Mouse (Mus musculus) cortical plate, adult 2 months (tissue): ENCODE measurements around the gene Sphk2. TPM values are rescaled to one million over a fixed set of nuclear protein-coding genes. Genes with fewer than 3 reads are reported as not detected.

Experiments used
- H3K27ac ChIP-seq: fragments of 200-500 bp; 2 replicates; pipeline ENCODE4 v1.5.1; 2012; ENCODE audit warnings: low read length, control low read depth, inconsistent platforms; ENCODE audit not compliant: insufficient read depth
- H3K4me1 ChIP-seq: fragments of 200-500 bp; 2 replicates; pipeline ENCODE4 v1.6.1; 2011; ENCODE audit warnings: low read length; ENCODE audit not compliant: control insufficient read depth, insufficient read depth
- H3K4me3 ChIP-seq: fragments of 200-500 bp; 2 replicates; pipeline ENCODE4 v1.5.1; 2011; ENCODE audit warnings: mild to moderate bottlenecking, low read length, control low read depth; ENCODE audit not compliant: insufficient read depth
- CTCF ChIP-seq: fragments of 200-500 bp; IDR thresholded peaks from 2 replicates; pipeline ENCODE4 v1.5.1; 2011; ENCODE audit warnings: mild to moderate bottlenecking, control low read depth, low read length; ENCODE audit not compliant: insufficient read depth; ENCODE audit errors: extremely low read depth
- POLR2A ChIP-seq: fragments of 200-500 bp; IDR thresholded peaks from 2 replicates; pipeline ENCODE4 v1.6.1; 2011; ENCODE audit warnings: mild to moderate bottlenecking, low read length, control low read depth; ENCODE audit not compliant: insufficient read depth; ENCODE audit errors: extremely low read depth
- polyA plus RNA-seq: library from polyadenylated mRNA; depleted of rRNA; stranded (reverse); fragments of >200 nt; gene quantifications from 2 replicates; pipeline ENCODE4 v1.2.3, GENCODE M21; 2012

Gene Sphk2
- polyA plus RNA-seq, 1 experiment: 22.5 TPM

- Histone ChIP-seq H3K4me1 (peaks cover 12% of the 10 kb centered on the region), H3K27ac (no peak overlapping the region), H3K4me3 (no peak overlapping the region)
- TF ChIP-seq POLR2A (no peak), CTCF (no peak)
Observed at GRCm38 (mm10) chr7:45713396-45713795, 4.4 kb downstream of the Sphk2 start.

GRCm38 (mm10) chr7:45712022-45712757, 5.6 kb downstream of the Sphk2 start:
- TF ChIP-seq POLR2A: 0 out of 2 replicates have a peak, but pooled peaks have one; percentile 20
- TF ChIP-seq CTCF: no peak
- Histone ChIP-seq H3K4me1 (peaks cover 16% of the 10 kb centered on the region), H3K27ac (no peak overlapping the region), H3K4me3 (no peak overlapping the region)

GRCm38 (mm10) chr7:45711316-45712021, 6.3 kb downstream of the Sphk2 start:
- Histone ChIP-seq H3K27ac (no peak overlapping the region), H3K4me1 (peaks cover 16% of the 10 kb centered on the region), H3K4me3 (no peak overlapping the region)
- TF ChIP-seq CTCF (no peak), POLR2A (peak; percentile 26; the same call in 1 of the 2 replicates)

GRCm38 (mm10) chr7:45710477-45711191, 7.2 kb downstream of the Sphk2 start:
- no peak for TF ChIP-seq CTCF
- peak; percentile 58 for TF ChIP-seq POLR2A
- H3K4me1 ChIP-seq: peaks cover 14% of the 10 kb centered on the region
- H3K27ac ChIP-seq: no peak overlapping the region
- no peak overlapping the region for H3K4me3 ChIP-seq

GRCm38 (mm10) chr7:45709677-45710355, 8.0 kb downstream of the Sphk2 start:
- peaks cover 11% of the 10 kb centered on the region for H3K4me1 ChIP-seq

GRCm38 (mm10) chr7:45709036-45709435, 8.8 kb downstream of the Sphk2 start:
- H3K4me1 ChIP-seq: peaks cover 11% of the 10 kb centered on the region
- peak overlapping the region; percentile 82; the same call in 1 of the 2 replicates for H3K27ac ChIP-seq
- no peak overlapping the region for H3K4me3 ChIP-seq
- TF ChIP-seq POLR2A: 0 out of 2 replicates have a peak, but pooled peaks have one; percentile 8
- no peak for TF ChIP-seq CTCF

More at GRCm38 (mm10) chr7:45709677-45710355, 8.0 kb downstream of the Sphk2 start:
- TF ChIP-seq CTCF: no peak
- peak; percentile 59 for TF ChIP-seq POLR2A
- no peak overlapping the region for H3K27ac ChIP-seq
- H3K4me3 ChIP-seq: no peak overlapping the region

- TF ChIP-seq CTCF (no peak), POLR2A (peak; percentile 26; the same call in 1 of the 2 replicates)
- peak overlapping the region; percentile 97; the same call in 1 of the 2 replicates for H3K4me3 ChIP-seq
- H3K4me1 ChIP-seq: peaks cover 11% of the 10 kb centered on the region
- H3K27ac ChIP-seq: peak overlapping the region; percentile 82
Observed at GRCm38 (mm10) chr7:45708221-45708761, 9.5 kb downstream of the Sphk2 start.

- peaks cover 11% of the 10 kb centered on the region for H3K4me1 ChIP-seq
- peak overlapping the region; percentile 97 for H3K4me3 ChIP-seq
- peak overlapping the region; percentile 95 for H3K27ac ChIP-seq
- peak; percentile 69 for TF ChIP-seq POLR2A
- TF ChIP-seq CTCF: no peak
Observed at GRCm38 (mm10) chr7:45707375-45707967, 10.3 kb downstream of the Sphk2 start.
